Mouse (Mus musculus): Measurements from ENCODE around the gene Lmo2.

DNA sequence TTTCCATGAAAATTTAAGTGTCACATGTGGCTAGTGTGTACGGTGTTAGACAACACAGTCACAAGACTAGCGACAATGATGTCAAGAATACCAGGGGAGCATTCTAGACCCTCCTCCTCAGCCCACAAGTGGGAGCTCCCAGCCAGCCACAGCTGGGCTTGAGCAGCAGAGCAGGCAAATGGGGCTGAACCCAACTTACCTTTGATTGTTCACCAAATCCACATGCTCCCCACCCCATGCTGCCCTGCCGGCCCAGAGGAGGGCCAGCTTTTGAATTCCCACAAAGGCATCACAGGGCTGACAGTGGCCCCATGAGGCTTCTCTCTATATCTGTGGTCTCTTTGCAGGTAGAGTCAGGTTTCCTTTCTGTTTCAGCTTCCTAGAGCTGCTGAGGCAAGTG lies 16.7 kb upstream of the Lmo2 start:
- TF ChIP-seq CTCF (IDR thresholded peaks at IDR 0.05; ENCODE audit: low read depth) (no peak), EP300 (IDR thresholded peaks at IDR 0.05; ENCODE audit: low read depth) (no peak)
